Mouse (Mus musculus): ENCODE measurements around the gene Nat8f2. TPM values are rescaled to one million over a fixed set of nuclear protein-coding genes. Genes with fewer than 3 reads are reported as not detected.

Nat8f2 gene
- not detected for total RNA-seq (2023)

DNA sequence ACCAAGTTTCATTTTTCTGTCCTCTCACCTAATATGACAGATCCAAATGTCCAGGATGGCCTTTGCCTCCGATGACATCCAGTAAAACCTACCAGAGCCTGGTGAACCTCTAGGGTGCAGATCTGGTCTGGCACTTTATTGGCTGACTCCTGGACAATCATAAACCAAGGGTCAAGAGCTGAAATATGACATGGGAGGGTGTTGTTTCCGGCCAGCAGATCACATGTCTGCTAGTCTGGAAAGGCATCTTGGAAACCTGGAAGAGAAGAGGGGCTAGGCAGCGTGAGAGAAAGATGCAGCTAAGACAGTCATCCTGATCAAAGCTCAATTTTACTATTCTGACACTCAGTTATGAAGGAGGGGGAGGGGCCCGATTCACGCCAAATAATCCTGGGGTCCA is at the start of gene Nat8f2:
Gene Nat8f2 (minus strand): TSS at position 153 of the 400 bp plus-strand sequence.

DNA sequence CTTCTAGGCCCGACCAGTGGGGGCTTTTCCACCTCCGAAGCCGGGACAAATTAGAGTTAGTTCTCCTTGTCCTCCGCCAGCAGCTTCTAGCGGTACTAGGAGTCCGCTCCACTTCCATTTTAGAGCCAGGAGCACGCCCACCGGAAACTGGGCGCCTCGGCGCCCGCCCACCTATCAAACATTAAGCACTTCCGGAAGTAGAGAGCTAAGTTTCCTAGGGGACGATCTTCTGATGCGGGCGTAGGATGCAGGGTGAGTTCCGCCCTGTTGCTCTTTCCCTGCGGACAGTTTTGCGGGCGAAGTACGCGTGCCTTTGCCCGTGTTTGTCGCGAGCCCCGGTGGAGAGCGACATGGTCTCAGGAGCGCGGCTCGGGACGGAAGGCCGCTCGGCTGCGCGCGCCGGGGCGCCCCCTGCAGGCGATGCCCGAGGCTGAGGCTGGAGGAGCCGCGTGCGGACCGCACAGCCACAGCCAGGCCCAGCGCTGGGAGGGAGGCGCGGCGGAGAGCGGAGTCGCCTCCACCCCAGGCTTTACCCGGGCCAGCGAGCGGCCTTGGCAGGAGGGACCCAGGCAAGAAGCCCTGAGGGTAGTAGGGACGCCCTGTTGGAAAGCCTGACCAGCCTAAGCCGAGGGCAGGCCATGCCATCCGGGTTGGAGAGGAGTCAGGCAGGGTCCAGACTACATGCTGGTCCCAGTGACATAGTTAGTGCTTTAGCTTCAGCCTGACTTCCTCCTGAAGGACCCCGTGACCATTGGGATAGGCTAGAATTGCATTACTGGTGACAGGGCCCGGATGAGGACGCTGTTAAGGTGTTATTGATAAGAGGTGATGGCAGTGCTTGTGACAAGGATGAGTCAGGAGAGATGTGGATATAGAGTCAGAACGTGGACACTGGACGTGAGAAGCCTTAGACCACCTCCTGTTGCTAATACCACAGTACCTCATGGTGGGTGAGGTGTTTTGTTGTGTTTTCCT is 46.9 kb upstream of the Nat8f2 start, which contains the start of gene Nat8f1:
Gene Nat8f1 (minus strand): TSS at position 149 of the 975 bp plus-strand sequence.

DNA sequence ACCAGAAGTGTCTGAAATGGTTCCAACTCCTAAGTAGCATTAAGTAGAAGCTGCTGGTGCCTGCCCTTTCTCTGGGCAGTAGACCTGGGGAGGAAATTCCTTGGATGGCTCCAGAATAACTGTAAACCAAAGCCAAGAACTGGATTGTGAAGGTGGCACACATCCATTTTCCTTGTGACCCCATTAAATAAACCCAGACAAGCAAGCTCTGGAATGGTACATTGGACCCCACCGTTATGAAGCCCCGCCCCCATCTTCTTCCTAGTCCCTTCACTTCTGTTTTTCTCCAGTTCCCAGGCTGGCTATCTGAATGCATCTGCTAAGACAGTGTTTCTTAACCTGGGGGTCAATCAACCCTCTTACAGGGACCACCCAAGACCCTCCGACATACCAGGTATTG is 42.6 kb upstream of the Nat8f2 start, which contains the start of gene Tprkb:
Gene Tprkb (plus strand): TSS at position 279 of the 400 bp plus-strand sequence.

DNA sequence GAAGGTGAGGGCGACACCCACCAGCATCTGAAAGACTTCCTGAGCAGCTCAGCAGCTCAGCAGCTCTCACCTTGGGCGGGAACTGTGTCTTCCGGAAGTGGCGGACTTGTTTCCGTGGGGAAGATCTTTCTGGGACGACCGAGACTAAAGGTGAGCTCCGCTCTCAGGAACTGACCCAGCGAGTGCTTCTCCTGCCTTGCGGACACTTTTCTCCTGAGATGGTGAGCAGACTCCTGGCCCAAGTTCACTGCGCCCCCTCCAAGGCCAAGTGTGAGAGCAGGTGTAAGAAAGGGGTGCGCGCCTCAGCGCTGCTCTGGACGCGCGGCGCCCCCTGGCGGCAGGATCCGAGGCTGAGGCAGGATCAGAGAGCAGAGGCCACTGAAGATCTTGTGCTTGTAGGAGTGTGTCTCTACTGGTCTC is 35.7 kb upstream of the Nat8f2 start, which contains the start of gene Nat8f4:
Gene Nat8f4 (minus strand): TSS at position 243 of the 420 bp plus-strand sequence.

DNA sequence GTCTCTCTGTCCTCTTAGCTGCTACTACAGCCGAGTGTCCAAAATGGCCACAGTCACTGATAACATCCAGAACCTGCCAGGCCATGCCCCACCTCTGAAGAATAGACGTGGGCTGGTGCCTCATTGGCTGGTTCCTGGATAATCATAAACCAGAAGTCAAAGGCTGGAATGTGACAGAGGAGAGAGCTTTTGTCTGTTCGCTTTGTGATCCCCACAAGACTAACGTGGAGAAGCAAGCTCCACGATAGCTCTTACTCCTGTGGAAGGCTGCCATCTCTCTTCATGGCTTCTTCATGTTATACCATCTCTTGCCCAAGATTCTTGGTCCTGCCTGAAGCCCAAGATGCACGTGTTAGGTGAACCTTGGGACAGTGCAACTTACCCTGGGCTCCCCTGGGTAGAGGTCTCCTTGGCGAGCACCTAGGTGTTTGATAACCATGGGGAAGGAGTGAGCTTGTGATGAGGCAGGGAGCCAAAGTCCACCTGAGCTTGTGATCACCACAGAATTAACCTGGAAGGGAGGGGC is 37.1 kb downstream of the Nat8f2 start, which contains the start of gene Nat8:
Gene Nat8 (minus strand): TSS at position 287 of the 526 bp plus-strand sequence.

DNA sequence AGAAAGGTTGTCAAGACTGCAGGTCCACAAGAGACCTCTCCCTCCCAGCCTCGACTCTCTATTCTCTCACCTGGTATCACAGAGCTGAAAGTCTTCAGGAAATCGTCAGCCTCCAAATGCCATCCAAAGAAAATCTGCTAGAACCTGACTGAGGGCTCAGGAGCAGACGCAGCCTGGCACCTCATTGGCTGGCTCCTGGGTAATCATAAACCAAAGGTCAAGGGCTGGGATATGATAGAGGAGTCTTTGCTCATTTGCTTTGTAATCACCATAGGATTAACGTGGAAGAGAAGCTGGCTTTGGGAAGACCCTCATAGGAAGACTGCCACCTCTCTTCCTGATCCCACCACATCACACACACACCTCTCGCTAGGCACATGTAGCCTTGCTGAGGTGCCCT is 48.1 kb downstream of the Nat8f2 start, which contains the start of the genes Nat8f6 and Nat8f5:
Gene Nat8f6 (minus strand): TSS at position 118 of the 400 bp plus-strand sequence.
Gene Nat8f5 (minus strand): TSS at position 136 of the 400 bp plus-strand sequence.

Other genes starting within 250 kb of the Nat8f2 start
- not detected for gene Nat8f7, start 156.0 kb downstream of the Nat8f2 start, total RNA-seq (2023)
- gene Nat8f3, start 103.4 kb downstream of the Nat8f2 start, total RNA-seq (2023): not detected
- not detected for gene Nat8f6, start 48.2 kb downstream of the Nat8f2 start, total RNA-seq (2023)
- gene Nat8f5, start 48.2 kb downstream of the Nat8f2 start, total RNA-seq (2023): not detected
- not detected for gene Nat8, start 37.1 kb downstream of the Nat8f2 start, total RNA-seq (2023)
- under 1 TPM; 0.56 to 0.57 TPM for gene Nat8f4, start 35.7 kb upstream of the Nat8f2 start, total RNA-seq (2023)
- gene Tprkb, start 42.7 kb upstream of the Nat8f2 start, total RNA-seq (2023): 1 to 10 TPM; 6.0 to 6.5 TPM
- 1 to 10 TPM; 1.6 to 2.1 TPM for gene Nat8f1, start 46.5 kb upstream of the Nat8f2 start, total RNA-seq (2023)
- 100 to 1,000 TPM; 134 to 141 TPM for gene Dusp11, start 92.5 kb upstream of the Nat8f2 start, total RNA-seq (2023)
- not detected for gene Figla, start 147.0 kb upstream of the Nat8f2 start, total RNA-seq (2023)
- 10 to 100 TPM in 1 of 2 experiments, 1 to 10 TPM in 1; 5.0 to 14.0 TPM for gene Add2, start 159.5 kb upstream of the Nat8f2 start, total RNA-seq (2023)